Mouse (Mus musculus) kidney, postnatal 14 days (tissue): ENCODE results near the gene Psme2.

ENCODE experiments used
- DNase-seq: peaks from one replicate; pipeline ENCODE4 v3.0.0; 2022; ENCODE audit warnings: mixed read lengths

Gene Psme2

GRCm38 (mm10) chr14:55561860-55562259 lies 29.1 kb downstream of the Psme2 start:
- DNase-seq, result peak; percentile 28

GRCm38 (mm10) chr14:55560202-55561073 lies 30.5 kb downstream of the Psme2 start, which contains the start of gene A730061H03Rik:
Gene A730061H03Rik, minus strand, starts transcription at chr14:55560406.
- DNase-seq, result peak; percentile 99

GRCm38 (mm10) chr14:55559799-55560201 lies 31.1 kb downstream of the Psme2 start, which contains the start of gene Dcaf11:
Gene Dcaf11, plus strand, starts transcription at chr14:55560006.
- peak; percentile 96 for DNase-seq

- DNase-seq, result no peak
Observed at GRCm38 (mm10) chr14:55558740-55559448, 32.0 kb downstream of the Psme2 start.

GRCm38 (mm10) chr14:55557587-55557986 lies 33.3 kb downstream of the Psme2 start:
- peak; percentile 42 for DNase-seq

- peak; percentile 89 for DNase-seq
Observed at GRCm38 (mm10) chr14:55557003-55557402, 33.9 kb downstream of the Psme2 start.

- no peak for DNase-seq
Observed at GRCm38 (mm10) chr14:55555788-55556187, 35.1 kb downstream of the Psme2 start.

- no peak for DNase-seq
Observed at GRCm38 (mm10) chr14:55554635-55555034, 36.3 kb downstream of the Psme2 start.

- DNase-seq, result no peak
Observed at GRCm38 (mm10) chr14:55551794-55552193, 39.1 kb downstream of the Psme2 start.

GRCm38 (mm10) chr14:55551347-55551746 lies 39.6 kb downstream of the Psme2 start:
- no peak for DNase-seq

- no peak for DNase-seq
Observed at GRCm38 (mm10) chr14:55550191-55550590, 40.7 kb downstream of the Psme2 start.

- DNase-seq, result no peak
Observed at GRCm38 (mm10) chr14:55544334-55544733, 46.6 kb downstream of the Psme2 start.

GRCm38 (mm10) chr14:55542268-55542667 lies 48.6 kb downstream of the Psme2 start:
- no peak for DNase-seq

- DNase-seq, result peak; percentile 86
Observed at GRCm38 (mm10) chr14:55540787-55541321, 50.1 kb downstream of the Psme2 start.

GRCm38 (mm10) chr14:55540067-55540786 lies 50.7 kb downstream of the Psme2 start, which contains the start of gene Pck2:
Gene Pck2, plus strand, starts transcription at chr14:55540266.
- peak; percentile 93 for DNase-seq
